Mouse (Mus musculus): ENCODE measurements around the gene Sfrp5. TPM values are rescaled to one million over a fixed set of nuclear protein-coding genes. Genes with fewer than 3 reads are reported as not detected.

The Sfrp5 gene
- polyA plus RNA-seq, 1 experiment from 2014 or later: 8.7 TPM

DNA sequence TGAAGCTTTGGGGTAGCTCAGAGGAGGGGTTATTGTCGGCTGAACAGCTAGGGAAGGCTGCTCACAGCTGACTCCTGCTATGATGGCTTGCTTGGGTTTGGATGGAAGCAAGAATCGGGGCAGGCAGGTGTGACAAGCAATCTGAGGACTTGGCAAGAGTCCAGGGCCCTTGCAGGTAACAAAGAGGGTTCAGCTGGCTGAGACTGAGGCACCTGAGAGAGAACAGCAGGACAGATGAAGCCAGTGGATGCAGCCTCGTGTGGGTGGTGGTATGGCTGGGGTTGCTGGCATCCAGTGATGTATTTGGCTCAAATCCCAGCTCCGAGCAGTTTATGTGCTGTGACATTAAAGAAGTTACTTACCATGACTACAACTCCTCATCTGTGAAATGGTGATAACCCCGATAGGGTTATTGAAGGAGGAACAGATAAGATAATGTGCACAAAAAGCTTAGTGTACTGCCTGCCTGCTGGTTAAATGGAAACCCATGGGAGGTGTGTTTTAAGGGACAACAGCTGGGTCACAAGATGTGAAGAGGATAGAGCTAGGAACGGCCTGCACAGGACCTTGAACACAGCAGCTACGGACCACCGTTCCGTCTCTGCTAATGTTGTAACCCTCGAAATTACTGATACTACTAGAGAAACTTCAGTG lies 32.6 kb downstream of the Sfrp5 start:
- Histone ChIP-seq H3K4me3 (replicated peaks) (no peak overlapping the region), H3K4me2 (replicated peaks) (peak overlapping the region; percentile 86; the same call in 1 of the 2 replicates), H3K27ac (replicated peaks) (no peak overlapping the region), H3K9ac (no peak overlapping the region), H3K36me3 (no peaks in the 10 kb centered on the region), H3K9me3 (replicated peaks) (no peaks in the 10 kb centered on the region), H3K4me1 (peaks cover 20% of the 10 kb centered on the region), H3K27me3 (peaks cover 16% of the 10 kb centered on the region)
- ATAC-seq (ENCODE audit: insufficient number of reproducible peaks, low FRiP score, low TSS enrichment, low read depth): no peak
- WGBS: 62% methylated on average over 10 of the region's 10 CpGs

GRCm38 (mm10) chr19:42167489-42167888 lies 34.6 kb downstream of the Sfrp5 start:
- Histone ChIP-seq H3K4me3 (replicated peaks) (no peak overlapping the region), H3K9me3 (replicated peaks) (no peaks in the 10 kb centered on the region), H3K36me3 (no peaks in the 10 kb centered on the region), H3K4me1 (peaks cover 20% of the 10 kb centered on the region), H3K27me3 (peaks cover 16% of the 10 kb centered on the region), H3K4me2 (replicated peaks) (no peak overlapping the region), H3K9ac (no peak overlapping the region), H3K27ac (replicated peaks) (no peak overlapping the region)
- no peak for ATAC-seq (ENCODE audit: insufficient number of reproducible peaks, low FRiP score, low TSS enrichment, low read depth)
- 54% methylated on average over 9 of the region's 9 CpGs for WGBS

- no peak for ATAC-seq (ENCODE audit: insufficient number of reproducible peaks, low FRiP score, low TSS enrichment, low read depth)
- WGBS: 36% methylated on average over 3 of the region's 3 CpGs
- no peaks in the 10 kb centered on the region for H3K9me3 ChIP-seq (replicated peaks)
Measured at GRCm38 (mm10) chr19:42166766-42167165, 35.3 kb downstream of the Sfrp5 start.

GRCm38 (mm10) chr19:42166130-42166529 lies 35.9 kb downstream of the Sfrp5 start:
- no peak for ATAC-seq (ENCODE audit: insufficient number of reproducible peaks, low FRiP score, low TSS enrichment, low read depth)

More at GRCm38 (mm10) chr19:42166766-42167165, 35.3 kb downstream of the Sfrp5 start:
- Histone ChIP-seq H3K4me2 (replicated peaks) (no peak overlapping the region), H3K4me3 (replicated peaks) (no peak overlapping the region), H3K9ac (no peak overlapping the region), H3K27me3 (peaks cover 16% of the 10 kb centered on the region), H3K36me3 (no peaks in the 10 kb centered on the region), H3K27ac (replicated peaks) (no peak overlapping the region), H3K4me1 (peaks cover 19% of the 10 kb centered on the region)

DNA sequence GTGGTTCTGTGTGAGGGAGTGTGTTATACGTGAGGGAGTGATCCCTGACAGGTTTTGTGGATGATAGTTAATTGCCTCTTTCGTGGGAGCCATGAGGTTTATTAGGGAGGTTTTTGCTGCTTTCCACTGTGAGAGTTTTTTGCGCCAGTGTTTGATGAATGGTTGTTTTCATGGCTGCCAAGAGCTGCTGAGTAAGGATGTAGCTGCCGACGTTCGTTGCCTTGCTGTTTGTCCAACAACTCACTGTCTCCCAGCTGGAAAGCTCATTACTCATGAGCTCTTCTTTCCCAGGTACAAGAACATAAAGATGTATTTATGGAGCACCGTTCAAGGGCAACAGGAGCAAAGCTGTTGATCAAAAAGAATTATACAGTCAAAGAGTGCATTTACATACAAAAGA lies 37.9 kb downstream of the Sfrp5 start:
- ATAC-seq (ENCODE audit: insufficient number of reproducible peaks, low FRiP score, low TSS enrichment, low read depth): no peak
- Histone ChIP-seq H3K4me2 (replicated peaks) (no peak overlapping the region), H3K9ac (no peak overlapping the region), H3K27me3 (peaks cover 14% of the 10 kb centered on the region), H3K4me1 (peaks cover 3% of the 10 kb centered on the region; the same call in 1 of the 2 replicates), H3K36me3 (no peaks in the 10 kb centered on the region), H3K9me3 (replicated peaks) (no peaks in the 10 kb centered on the region), H3K4me3 (replicated peaks) (no peak overlapping the region), H3K27ac (replicated peaks) (no peak overlapping the region)
- WGBS: 59% methylated on average over 7 of the region's 7 CpGs

More at GRCm38 (mm10) chr19:42166130-42166529, 35.9 kb downstream of the Sfrp5 start:
- H3K4me1 ChIP-seq: peaks cover 12% of the 10 kb centered on the region
- H3K27me3 ChIP-seq: peaks cover 16% of the 10 kb centered on the region
- H3K9ac ChIP-seq: no peak overlapping the region
- H3K9me3 ChIP-seq (replicated peaks): no peaks in the 10 kb centered on the region
- no peak overlapping the region for H3K27ac ChIP-seq (replicated peaks)
- no peaks in the 10 kb centered on the region for H3K36me3 ChIP-seq
- peak overlapping the region; percentile 39 for H3K4me2 ChIP-seq (replicated peaks)
- 2% methylated on average over 12 of the region's 12 CpGs for WGBS
- peak overlapping the region; percentile 20 for H3K4me3 ChIP-seq (replicated peaks)

DNA sequence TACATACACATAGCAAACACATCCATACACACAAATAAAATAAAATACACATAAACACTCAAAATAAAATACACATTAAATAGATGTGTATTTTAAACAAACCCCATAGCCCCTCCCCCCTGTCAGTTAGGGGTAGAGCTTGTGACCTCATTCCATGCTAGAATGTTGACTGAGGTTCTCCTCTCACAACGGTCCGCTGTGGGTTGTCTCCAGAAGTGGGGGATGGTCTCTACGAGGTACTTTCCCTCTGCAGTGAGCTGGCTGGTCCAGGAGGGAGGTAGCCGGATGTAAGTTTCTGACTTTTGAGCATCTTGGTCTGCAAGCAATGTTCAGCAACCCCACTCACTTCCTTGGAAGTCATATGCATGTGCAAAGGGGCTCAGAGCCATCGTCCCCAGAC lies 38.3 kb downstream of the Sfrp5 start, which contains the start of gene Zfyve27:
Gene Zfyve27, plus strand, starts transcription at position 188 of the 400 bp plus-strand sequence.
- no peak within 1 kb of the TSS for H3K27ac ChIP-seq (replicated peaks)
- 71% methylated on average over 5 of the region's 5 CpGs for WGBS
- no peak for ATAC-seq (ENCODE audit: insufficient number of reproducible peaks, low FRiP score, low TSS enrichment, low read depth)
- no peak within 1 kb of the TSS for H3K4me2 ChIP-seq (replicated peaks)
- peaks cover 10% of the 10 kb centered on the region for H3K27me3 ChIP-seq
- H3K9me3 ChIP-seq (replicated peaks): no peaks in the 10 kb centered on the region
- no peak within 1 kb of the TSS for H3K4me3 ChIP-seq (replicated peaks)
- H3K9ac ChIP-seq: no peak within 1 kb of the TSS
- no peaks in the 10 kb centered on the region for H3K36me3 ChIP-seq
- H3K4me1 ChIP-seq: no peaks in the 10 kb centered on the region; the same call in 1 of the 2 replicates

DNA sequence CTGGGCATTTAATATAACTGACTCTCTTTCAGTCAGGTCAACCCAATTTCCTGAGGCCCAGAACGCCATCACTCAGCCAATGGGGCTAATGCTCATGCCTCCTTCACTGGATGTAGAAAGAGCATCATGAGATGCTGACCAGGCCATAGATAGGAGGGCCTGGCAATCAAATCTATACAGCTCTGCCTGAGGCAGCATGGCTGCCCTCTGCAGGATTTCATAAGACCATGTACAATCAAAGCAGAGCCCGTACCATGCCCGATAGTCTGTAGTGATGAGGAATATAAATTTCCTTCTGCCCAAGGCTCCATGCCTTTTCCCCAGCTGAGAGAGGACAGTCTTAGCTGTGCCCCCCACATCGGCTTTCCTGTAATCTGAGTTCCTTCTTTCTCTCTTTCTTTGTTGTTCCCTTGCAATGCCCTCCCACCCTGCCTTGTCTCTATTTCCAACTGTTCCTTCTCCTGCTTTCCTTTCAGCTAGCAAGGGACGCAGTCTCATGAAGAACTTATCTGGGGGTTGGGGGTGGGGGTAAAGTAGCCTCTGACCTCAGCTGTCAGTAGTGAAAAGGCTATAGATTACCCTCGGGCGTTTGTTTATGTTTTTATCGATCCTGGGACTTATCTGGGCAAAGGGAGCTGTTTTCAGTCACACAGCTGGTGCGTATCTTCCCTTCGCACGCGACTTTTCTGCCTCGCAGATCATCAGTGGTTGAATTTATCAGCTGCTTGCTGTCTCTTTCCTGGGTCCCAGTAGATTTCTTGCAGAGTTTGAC lies 43.6 kb downstream of the Sfrp5 start:
- no peak for ATAC-seq (ENCODE audit: insufficient number of reproducible peaks, low FRiP score, low TSS enrichment, low read depth)
- 0 out of 2 replicates have a peak, but pooled peaks cover 2% of the 10 kb centered on the region for H3K36me3 ChIP-seq
- H3K27me3 ChIP-seq: no peaks in the 10 kb centered on the region
- 46% methylated on average over 13 of the region's 13 CpGs for WGBS
- 0 out of 2 replicates have a peak, but pooled peaks cover 3% of the 10 kb centered on the region for H3K4me1 ChIP-seq
- H3K9me3 ChIP-seq (replicated peaks): no peaks in the 10 kb centered on the region
- no peak overlapping the region for H3K27ac ChIP-seq (replicated peaks)
- no peak overlapping the region for H3K4me3 ChIP-seq (replicated peaks)
- no peak overlapping the region for H3K4me2 ChIP-seq (replicated peaks)
- H3K9ac ChIP-seq: no peak overlapping the region

- H3K9me3 ChIP-seq (replicated peaks): no peaks in the 10 kb centered on the region
- no peak overlapping the region for H3K4me2 ChIP-seq (replicated peaks)
- H3K36me3 ChIP-seq: 0 out of 2 replicates have a peak, but pooled peaks cover 2% of the 10 kb centered on the region
- H3K27me3 ChIP-seq: no peaks in the 10 kb centered on the region
- no peak overlapping the region for H3K4me3 ChIP-seq (replicated peaks)
- peaks cover 5% of the 10 kb centered on the region; the same call in 1 of the 2 replicates for H3K4me1 ChIP-seq
- no peak overlapping the region for H3K27ac ChIP-seq (replicated peaks)
- ATAC-seq (ENCODE audit: insufficient number of reproducible peaks, low FRiP score, low TSS enrichment, low read depth): no peak
- 44% methylated on average over 12 of the region's 12 CpGs for WGBS
- no peak overlapping the region for H3K9ac ChIP-seq
Measured at GRCm38 (mm10) chr19:42157493-42158237, 44.4 kb downstream of the Sfrp5 start.

DNA sequence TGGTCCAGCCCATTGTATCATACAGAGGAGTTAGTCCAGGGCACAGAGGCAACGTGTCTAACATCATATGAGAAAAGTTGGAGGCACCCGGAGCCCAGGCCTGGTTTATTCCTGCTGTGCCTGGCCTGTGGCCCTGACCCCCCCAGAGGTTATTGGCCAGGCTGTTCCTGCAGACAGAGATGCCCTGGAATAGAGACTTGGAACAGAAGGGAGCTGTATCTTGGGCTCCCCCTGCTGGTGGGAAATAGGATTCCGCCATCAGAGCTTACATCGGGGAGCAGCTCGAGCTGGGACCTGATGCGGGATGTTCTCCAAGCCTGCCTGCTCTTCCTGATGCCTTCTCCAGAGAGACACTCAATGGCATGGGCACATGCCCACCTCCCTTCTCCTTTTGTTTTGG lies 50.1 kb downstream of the Sfrp5 start:
- Histone ChIP-seq H3K9me3 (replicated peaks) (no peaks in the 10 kb centered on the region), H3K27me3 (no peaks in the 10 kb centered on the region), H3K4me2 (replicated peaks) (no peak overlapping the region), H3K27ac (replicated peaks) (peak overlapping the region; percentile 51; the same call in 1 of the 2 replicates), H3K36me3 (peaks cover 7% of the 10 kb centered on the region; the same call in 1 of the 2 replicates), H3K4me3 (replicated peaks) (no peak overlapping the region), H3K9ac (no peak overlapping the region), H3K4me1 (peaks cover 46% of the 10 kb centered on the region)
- WGBS: 2% methylated on average over 6 of the region's 6 CpGs
- no peak for ATAC-seq (ENCODE audit: insufficient number of reproducible peaks, low FRiP score, low TSS enrichment, low read depth)

DNA sequence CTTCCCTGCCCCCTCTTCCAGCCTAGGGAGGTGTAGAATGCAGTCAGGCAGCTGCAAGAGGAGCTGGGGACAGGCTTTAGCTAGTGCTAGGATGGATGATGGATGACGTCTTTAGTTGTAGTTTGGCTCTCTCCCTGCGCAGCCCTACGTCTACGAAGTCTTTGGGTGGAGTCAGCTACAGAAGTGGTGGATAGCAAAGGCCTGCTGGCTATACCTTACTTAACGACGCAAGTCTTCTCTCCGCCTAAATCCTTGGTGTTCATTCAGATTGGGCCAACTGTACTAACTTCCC lies 53.5 kb downstream of the Sfrp5 start:
- H3K27me3 ChIP-seq: no peaks in the 10 kb centered on the region
- H3K27ac ChIP-seq (replicated peaks): peak overlapping the region; percentile 95
- H3K4me1 ChIP-seq: peaks cover 58% of the 10 kb centered on the region
- peak; percentile 68 for ATAC-seq (ENCODE audit: insufficient number of reproducible peaks, low FRiP score, low TSS enrichment, low read depth)
- 7% methylated on average over 7 of the region's 7 CpGs for WGBS
- H3K9me3 ChIP-seq (replicated peaks): no peaks in the 10 kb centered on the region
- H3K36me3 ChIP-seq: peaks cover 6% of the 10 kb centered on the region; the same call in 1 of the 2 replicates
- H3K9ac ChIP-seq: peak overlapping the region; percentile 82
- peak overlapping the region; percentile 76 for H3K4me2 ChIP-seq (replicated peaks)
- H3K4me3 ChIP-seq (replicated peaks): peak overlapping the region; percentile 77

Measured in embryonic facial prominence, embryonic 15.5 days (tissue).